Mouse (Mus musculus) spleen, embryonic (tissue): ENCODE measurements around the gene Cdcp1.

ENCODE experiments used
- CTCF ChIA-PET: fragments of 350-600 bp; sonication (Branson Sonifier 250); formaldehyde crosslinking; loops from one replicate; lab custom pipeline; 2022; lab: Charles Lee

Gene Cdcp1

DNA sequence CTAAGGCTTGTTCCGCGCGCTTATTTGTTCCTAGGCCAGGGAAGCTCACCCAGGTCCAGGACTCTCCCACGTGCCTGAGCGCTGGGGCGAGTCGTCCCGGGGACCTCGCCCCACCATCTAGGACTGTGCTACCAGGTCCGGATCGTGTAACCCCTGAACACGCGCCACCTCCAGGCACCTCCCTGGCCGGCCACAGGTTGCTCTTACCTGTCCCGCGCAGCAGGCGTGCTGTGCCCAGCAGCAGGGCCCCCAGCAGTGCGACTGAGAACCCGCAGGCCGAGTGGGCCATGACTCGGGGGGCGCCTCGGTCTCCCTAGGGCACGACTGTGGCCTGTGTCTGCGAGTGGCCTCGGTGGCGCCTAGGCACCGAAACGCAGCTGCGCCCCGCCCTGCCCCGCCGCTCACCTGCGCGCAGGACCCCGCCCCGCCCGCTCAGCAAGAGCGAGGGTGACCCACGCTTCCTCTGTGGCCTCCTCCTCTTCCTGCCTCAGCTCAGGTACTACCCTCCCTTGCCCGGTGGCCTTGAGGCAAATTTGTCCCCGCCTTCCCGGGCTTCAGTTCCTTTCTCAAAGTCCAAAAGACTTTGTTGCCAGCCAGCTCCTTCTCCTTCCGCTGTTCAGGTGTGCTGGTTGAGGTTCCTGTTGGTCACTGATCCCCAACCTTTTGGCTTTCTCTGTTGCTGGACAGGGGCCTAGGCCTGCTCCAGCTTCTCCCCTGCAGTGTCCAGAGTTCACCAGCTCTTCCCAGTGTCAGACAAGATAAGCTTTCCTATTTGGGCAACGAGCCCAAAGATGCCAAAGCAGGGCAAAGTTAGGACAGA is at the start of gene Cdcp1:
Gene Cdcp1, minus strand, starts transcription at position 418 of the 820 bp plus-strand sequence.
- CTCF ChIA-PET, result no interaction called here

DNA sequence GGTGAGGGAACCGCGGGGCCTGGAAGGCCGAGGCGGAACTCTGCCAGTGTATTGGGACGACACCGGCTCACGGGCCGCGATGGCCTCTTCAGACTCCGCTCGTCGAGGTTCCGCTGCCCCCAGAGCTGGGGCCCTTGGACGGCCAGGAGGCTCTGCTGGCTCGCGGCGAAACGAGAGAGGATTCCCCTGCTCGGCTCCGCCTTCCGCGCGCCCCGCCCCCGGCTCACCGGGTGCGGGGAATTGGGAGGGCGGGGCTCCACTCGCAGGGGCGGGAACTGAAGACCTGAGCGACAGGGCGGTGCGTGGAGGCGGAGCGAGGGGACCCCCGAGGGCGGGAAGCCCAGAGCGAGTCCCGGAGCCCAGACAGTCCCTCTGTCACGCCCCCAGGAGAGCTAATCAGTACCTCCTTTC is 44.8 kb upstream of the Cdcp1 start, which contains the start of gene Tmem158:
Gene Tmem158, minus strand, starts transcription at position 154 of the 411 bp plus-strand sequence.
- CTCF ChIA-PET, result no interaction called here

DNA sequence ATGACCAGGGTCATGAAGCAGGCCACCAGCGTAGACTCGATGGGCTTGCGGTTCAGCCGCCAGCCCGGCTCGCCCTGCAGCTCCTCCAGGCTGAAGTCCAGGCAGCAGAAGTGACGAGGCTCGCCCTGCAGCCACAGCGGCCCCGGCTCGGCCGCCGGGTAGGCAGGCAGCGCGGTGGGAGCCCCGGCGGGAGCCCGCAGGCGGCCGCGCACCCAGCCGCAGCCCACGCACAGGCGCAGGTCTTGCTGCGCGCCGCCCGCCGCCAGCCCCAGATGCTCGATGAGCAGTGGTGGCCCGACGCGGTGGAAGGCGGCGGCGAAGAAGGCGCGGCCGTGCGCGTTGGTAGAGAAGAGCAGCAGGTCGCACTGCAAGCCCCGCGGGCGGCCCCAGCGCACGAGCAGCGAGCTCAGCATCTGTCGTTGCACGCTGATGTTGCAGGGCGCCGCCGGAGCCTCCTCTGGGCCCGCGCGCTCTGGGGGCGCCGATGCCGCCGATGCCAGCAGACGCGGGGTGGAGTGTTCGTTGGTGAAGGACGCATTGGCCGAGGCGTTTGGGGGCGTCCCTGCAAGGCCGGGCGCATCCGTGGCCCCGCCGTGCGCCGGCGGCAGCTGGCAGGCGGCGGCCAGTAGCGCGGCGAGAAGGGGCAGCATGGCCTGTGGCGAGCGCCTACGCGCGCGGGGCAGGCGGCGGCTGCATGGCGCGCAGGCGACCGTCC is 44.2 kb upstream of the Cdcp1 start:
- CTCF ChIA-PET, result no interaction called here

DNA sequence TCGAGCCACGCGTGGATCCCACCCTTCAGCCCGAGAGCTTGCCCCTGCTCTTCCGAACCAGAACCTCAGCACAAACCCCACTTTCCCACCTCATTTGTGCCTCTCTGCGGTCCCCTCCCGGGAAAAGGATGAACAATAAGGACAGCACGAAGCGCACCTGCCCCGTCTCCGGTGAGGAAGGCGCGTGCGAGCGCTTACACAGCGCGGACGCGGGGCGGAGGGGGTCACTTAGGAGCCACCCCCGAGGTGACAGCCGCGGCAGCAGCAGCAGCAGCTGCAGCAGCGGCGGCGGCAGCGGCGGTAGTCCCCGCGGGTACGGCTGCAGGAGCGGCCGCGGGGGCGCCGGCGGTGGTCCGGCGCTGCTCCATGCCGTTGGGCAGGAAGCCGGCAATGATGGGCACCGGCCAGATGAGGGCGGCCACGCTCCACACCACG is 43.6 kb upstream of the Cdcp1 start:
- CTCF ChIA-PET, result no interaction called here

DNA sequence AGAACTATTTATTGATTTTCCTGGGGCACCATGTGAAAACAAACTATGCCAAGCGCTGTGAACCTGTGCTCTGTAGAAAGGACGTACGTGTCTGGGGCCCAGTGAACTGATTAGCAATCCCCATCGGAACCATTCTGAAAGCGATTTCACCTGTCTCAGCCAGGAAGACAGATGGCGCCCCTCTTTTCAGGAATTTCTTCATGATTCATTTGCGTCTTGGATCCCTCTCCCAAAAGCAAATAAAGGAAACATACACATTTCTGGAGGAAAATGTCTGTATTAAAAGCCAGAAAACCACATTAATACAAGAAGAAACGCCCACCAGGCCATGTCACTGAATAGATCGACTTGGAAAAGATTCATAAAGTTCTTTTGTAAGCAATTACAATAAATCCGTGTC is 43.0 kb upstream of the Cdcp1 start:
- CTCF ChIA-PET, result no interaction called here

DNA sequence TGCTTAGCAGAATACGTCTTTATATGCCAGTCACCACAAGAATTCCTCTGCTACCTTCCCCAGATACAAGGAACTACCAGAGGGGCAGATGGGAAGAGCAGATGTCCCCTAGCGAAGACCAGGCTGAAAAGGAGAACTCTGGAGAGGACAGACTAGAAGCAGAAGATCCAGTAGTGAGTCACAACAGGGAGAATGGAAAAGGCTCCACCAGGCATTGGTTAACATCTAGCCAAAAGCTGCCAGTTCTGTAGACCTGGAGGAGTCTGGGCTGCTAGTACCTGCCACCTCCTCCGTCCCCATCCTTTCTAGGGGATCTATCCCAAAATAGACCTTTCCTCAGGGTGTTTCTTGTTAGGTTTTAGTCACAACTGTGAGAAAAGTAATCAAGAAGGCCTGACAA is 39.9 kb upstream of the Cdcp1 start:
- CTCF ChIA-PET, result no interaction called here

DNA sequence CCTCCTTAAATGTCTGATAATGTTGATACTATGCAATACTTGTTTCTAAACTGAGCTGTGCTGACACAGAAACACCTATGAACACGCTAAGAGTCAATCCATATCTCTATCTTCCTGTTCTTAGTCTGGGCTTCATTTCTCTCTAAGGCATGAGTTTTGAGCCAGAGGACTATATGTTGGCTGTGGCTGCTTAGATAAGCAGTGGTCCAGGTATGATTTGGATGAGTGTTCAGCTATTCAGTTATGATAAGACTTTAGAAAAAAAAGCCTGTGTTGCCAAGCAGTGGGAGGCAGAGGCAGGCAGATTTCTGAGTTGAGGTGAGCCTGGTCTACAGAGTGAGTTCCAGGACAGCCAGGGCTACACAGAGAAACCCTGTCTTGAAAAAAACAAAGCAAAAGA is 32.2 kb upstream of the Cdcp1 start:
- CTCF ChIA-PET, result no interaction called here

DNA sequence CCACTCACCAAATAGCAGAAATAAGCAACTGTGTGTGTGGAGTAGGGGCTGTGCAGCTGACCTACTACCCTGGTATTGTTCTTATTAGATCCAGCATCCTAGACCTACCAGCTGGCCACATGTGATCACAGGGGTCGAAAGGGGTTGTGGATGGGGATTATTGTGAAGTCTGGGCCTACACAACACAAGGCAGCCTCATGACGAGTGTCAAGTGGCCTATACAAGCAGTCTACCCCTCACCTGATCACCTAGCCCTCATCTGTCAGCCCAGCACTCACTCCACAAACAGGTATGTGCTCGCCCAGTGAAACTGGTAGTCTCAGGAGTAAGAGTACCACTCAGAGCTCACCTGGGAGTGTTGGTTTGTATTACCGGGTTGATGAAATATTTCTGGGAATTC is 29.3 kb upstream of the Cdcp1 start:
- CTCF ChIA-PET, result no interaction called here

DNA sequence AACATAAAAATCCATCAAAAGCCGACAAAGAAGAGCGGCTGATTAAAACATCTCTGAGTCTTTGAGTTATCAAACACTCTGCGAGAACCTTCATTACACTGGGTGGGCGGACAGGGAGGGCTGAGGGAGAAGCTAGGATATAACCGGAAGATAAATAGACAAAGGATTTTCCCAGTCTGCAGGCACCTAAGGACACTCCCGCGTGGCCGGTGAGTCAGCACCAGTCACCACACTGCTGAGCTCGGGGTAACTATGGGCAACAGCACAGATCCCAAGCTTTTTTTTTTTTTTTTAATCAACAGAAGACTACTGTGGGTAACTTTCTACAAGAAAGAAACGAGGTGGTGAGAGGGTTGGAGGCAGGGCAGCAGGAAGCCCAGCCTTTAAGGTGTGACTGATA is 28.1 kb upstream of the Cdcp1 start:
- CTCF ChIA-PET, result no interaction called here

DNA sequence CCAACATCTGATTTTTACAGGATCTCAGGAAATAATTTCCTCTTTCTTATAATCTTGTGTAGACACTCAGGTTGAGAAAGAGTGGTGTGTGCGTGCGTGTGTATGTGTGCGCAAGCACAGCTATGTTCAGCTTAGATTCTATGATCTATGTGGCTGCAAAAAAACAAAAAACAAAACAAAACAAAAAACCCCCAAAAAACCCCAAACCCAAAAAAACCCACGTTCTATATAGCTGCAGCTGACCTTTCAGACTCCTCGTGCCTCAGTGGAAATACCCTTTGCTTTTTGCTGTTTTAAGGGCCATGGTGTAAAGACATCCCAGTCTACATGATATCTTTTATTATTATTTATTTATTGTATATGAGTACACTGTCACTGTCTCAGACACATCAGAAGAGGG is 25.4 kb upstream of the Cdcp1 start:
- CTCF ChIA-PET, result no interaction called here

DNA sequence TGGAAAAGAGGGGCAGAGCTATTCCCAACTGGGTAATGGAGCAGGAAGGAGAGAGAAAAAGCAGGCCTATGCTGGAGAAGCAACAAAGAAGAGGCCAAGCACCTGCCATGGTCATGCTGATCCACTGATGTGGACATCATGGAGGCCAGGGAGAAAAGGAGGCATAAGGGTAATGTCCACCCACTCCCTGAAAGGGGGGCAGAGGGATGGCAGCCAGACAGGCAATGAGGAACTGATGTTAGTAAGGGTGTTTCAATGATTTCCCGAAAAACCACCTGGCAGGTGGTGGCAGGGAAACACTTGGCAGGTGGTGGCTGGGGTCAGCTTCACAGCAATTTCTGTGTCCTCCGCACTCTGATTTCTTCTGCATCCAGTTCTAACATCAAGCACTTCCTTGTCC is 24.9 kb upstream of the Cdcp1 start:
- CTCF ChIA-PET, result no interaction called here

DNA sequence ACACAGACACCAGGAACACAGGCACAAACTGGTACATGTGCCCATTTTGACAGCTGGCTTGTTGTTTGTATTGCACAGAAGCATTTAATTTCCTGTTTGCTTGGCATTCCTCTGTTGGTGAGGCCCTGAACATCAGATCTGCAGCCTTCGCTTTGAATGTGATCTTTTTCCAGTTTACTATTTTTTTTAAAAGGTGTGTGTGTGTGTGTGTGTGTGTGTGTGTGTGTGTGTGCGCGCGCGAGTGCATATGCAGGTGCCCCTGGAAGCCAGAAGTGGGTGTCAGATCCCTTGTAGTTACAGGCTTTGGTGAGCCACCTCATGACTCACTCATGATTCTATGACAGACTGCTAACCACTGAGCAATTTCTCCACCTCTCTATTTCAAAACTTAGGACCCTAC is 24.4 kb upstream of the Cdcp1 start:
- CTCF ChIA-PET, result no interaction called here

DNA sequence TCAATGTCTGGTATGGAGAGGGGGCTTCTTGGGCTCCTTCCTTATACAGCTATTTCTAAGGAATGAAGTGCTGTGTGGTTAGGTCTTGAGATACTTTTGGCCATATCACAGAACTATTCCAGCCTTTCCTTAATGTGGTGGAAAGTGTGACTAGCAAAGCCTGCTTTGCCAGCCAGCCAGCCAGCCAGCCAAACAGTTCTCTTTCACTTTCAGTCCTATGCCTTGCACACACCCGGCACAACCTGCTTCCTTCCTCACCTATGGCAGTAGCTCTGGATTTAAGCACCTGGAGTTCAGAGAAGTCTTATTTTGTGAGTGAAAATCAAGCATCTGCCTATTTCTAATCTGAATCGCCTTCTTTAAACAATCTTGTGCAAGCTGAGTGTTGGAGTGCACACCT is 23.8 kb upstream of the Cdcp1 start:
- CTCF ChIA-PET, result interaction anchor here (0.6 kb wide), 1 partner anchor 200 kb away, joined by 3 read pairs; no protein-coding TSS in a partner anchor

DNA sequence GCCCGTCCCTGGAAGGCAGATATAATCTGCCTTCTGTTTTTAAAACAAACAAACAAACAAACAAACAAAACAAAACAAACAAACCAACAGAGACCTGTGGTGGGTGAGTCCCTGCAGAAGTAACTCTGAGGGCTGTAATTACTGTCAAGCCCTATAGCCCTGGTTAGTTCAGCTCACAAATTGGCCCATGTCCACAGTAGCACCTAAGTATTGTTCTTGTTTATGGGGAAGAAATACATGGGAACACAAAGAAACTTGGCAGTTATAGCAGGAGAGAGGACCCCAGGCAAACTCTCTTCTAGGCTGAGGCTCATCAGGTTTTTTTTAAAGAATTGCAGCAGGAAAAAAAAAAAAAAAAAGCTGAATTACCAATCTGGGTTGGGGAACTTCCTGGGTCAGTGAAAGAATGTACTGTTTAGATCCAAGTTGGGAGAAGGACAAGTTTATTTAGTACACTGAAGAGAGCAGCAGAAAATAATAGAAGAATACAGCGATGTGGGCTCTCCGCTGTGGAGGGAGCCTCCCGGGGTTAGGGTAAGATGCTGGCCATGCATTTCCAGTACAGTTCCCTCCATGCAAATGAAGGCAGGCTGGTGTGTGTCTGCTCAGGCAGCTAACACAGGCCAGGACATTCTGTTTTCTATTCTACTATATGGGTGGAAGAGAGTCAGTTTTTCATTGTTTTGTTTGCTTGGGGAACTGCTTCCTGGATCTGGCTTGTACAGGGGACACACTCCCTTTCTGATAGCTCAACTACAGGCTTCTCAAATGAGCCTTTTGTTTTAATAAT is 22.6 kb upstream of the Cdcp1 start:
- CTCF ChIA-PET, result no interaction called here

DNA sequence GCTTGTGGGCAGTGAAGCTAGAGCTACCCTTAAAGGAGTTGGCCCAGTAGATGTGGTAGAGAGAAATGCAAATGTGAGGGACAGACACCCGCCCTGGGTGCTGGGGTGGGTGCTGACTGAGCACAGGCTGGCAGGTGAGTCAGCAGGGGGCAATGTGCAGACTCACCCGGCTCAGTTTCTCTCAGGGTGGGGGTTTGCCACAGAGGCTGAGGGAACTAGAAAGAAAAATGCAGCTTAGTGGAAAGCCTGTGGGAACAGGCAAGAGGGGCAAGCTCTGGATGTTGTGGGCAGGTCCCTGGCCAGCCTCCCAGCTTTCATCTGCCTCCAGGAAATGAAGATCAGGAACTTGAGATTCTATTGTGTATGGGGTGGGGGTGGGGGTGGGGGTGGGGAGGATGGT is 21.9 kb upstream of the Cdcp1 start:
- CTCF ChIA-PET, result no interaction called here

DNA sequence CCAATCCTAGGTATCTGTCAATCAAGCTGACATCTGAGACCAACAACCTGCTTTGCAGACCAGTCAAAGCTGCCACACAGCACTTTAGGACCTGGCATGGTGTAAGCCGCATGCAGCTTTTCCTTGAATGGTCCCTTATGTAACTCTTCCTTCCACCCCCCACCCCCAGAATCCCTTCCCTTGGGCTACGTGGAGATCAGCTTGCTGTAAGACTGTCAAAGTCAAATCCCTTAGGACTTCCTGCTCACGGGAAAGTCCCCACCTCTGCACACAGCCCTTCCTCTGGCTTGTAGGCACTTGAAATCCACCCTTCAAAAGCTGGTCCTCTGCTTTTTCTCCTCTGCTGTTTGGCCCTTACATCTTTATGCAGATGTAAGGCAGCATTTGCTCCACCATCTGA is 19.8 kb upstream of the Cdcp1 start:
- CTCF ChIA-PET, result no interaction called here

DNA sequence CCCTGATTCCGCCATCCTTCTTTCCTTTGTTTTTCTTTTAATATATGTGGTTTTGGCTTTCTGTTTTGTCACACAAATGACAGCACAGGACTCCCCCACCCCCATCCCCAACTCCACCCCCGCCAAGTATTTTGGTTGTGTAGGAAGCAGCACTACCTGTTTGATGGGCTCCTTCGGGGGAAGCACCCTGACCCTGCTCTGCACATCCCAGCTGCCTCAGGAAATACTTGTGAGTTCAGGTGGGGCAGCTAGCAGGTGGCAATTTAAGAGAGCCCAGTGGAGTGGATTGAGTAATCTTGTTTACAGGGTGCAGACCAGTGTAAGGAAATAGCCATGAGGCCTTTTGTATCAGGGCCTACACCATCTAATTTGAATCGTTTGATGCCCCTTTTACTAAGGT is 14.0 kb upstream of the Cdcp1 start:
- CTCF ChIA-PET, result no interaction called here

DNA sequence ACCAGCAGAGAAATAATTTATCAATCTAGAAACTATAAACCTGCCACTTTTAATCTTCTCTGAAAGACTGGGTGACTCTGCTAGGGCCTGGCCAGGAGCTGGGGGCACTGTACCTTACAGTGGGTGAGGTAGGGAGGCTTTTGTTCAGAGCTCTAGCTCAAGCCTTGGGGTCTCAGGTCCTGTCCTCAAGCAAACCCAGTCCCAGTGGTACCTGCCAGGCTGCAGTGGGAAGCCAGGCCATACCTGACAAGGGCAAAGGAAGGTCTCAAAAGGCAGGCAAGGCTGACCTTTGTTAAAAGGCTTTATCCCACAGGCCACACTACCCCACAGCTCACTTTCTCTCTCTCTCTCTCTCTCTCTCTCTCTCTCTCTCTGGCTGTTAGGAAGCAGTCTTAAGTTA is 12.8 kb upstream of the Cdcp1 start:
- CTCF ChIA-PET, result no interaction called here

DNA sequence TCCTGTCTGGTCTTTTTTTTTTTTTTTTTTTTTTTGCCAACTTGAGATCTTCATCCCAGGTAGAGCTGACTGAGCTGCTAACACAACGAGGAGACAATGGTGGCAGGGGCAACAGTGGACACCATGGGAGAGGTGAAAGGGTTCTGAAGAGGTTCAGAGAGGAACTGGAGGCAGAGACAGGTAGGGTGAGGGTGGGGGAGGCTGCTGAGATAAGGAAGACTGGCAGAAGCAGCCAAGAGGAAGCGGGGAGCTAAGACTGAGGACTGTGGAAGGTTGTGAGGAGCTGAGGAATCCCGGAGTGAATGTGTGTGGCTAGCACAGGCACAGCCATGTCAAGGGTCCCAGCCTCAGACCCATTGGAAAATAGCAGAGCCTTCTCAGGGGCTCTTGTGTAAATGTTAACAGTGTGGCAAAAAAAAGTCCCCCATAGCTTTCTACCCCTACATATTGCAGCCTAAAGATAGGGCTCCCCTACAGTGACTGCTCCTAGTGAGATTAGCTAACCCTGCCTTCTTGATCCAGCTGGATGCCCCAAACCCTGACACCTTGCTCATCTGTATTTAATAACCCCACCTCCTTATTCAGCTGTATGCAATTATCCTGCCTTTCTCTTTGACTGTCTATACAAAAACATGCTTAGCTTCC is 11.4 kb upstream of the Cdcp1 start:
- CTCF ChIA-PET, result no interaction called here

DNA sequence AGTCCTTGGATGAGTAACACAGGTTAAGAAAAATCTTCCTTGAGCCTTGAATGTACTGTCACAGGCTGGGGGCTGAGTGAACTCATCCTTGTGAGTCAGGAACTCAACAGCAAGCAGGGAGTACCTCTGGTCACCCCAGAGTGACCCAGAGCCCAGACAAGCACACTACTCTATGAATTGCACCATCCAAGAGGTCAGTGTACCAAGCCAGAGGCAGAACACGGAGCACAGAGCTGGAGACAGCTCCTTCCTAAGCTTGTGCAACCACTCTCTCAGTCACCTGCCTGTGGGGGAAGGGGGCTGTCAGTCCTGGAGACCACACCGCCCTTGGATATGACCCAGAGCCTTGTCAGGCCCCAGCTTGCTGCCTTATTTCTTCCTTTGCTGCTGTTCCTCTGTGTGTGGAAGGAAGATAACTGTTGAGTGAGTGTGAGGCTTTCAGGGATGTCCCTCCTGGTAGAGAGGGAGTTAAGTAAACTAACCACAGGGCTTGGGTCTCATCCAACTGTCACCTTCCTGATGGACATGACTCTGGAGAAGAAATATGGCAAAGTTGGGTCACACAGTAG is 9.1 kb upstream of the Cdcp1 start:
- CTCF ChIA-PET, result no interaction called here

DNA sequence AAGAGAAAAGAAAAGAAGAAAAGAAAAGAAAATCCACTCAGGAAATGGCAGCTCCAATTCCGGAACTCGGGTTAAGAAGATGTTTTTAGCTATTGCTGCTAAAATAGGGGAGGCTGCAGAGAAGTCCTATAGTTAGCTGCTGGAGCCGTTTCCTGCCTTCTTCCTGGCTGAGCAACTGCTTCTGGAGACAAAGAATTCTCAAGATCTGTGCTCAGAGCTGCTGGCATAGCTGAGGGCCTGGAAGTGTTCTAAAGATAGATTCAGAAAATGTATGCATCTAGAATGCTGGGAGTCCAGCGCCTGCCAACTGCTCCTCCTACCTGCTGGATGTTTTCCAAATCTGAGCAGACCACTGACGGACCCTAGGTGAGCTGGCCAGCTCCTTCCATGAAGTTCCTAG is 4.0 kb upstream of the Cdcp1 start:
- CTCF ChIA-PET, result no interaction called here

DNA sequence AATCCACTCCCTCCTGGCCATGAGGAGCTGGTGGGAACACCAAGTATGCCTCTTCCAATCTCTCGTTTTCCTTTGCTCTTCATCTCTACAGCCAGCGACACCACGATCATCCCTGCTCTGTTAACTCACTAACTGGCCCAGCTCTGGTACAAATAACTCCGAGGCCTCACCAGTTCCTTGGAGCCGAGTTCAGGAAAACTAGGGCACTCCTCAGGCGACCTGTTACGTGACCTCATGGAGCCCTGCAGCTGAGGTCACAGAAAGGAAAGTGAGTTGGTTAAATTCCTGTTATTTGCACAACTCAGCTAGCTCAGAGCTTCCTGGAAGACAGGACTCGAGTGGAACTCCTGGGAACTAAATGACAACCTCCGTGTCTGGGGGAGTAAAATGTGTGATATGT is 2.5 kb downstream of the Cdcp1 start:
- CTCF ChIA-PET, result no interaction called here
